Mouse (Mus musculus): Measurements from ENCODE around the gene Zfp446. TPM values are rescaled to one million over a fixed set of nuclear protein-coding genes. Genes with fewer than 3 reads are reported as not detected.

Zfp446 gene
- polyA plus RNA-seq, 1 experiment from 2014 or later: 9.6 TPM

GRCm38 (mm10) chr7:12954896-12955295, 22.8 kb upstream of the Zfp446 start:
- ATAC-seq (ENCODE audit: low FRiP score) (no peak), DNase-seq (ENCODE audit: low spot score, missing footprints) (no peak)
- peaks cover 4% of the 10 kb centered on the region; the same call in 1 of the 2 replicates for H3K4me1 ChIP-seq (ENCODE audit: control insufficient read depth, insufficient read depth, low read length)
- WGBS: 66% methylated on average over 3 of the region's 3 CpGs
- no peaks in the 10 kb centered on the region for H3K9me3 ChIP-seq (ENCODE audit: control insufficient read depth, low read length)
- no peak overlapping the region for H3K9ac ChIP-seq (ENCODE audit: low read length)
- H3K4me3 ChIP-seq (ENCODE audit: low read depth, low read length): no peak overlapping the region
- no peak overlapping the region for H3K27ac ChIP-seq (ENCODE audit: low read depth, low read length)
- H3K36me3 ChIP-seq (ENCODE audit: control insufficient read depth, insufficient read depth, low read length): no peaks in the 10 kb centered on the region
- no peak overlapping the region for H3K4me2 ChIP-seq
- no peaks in the 10 kb centered on the region for H3K27me3 ChIP-seq (ENCODE audit: control insufficient read depth, insufficient read depth, low read length)

DNA sequence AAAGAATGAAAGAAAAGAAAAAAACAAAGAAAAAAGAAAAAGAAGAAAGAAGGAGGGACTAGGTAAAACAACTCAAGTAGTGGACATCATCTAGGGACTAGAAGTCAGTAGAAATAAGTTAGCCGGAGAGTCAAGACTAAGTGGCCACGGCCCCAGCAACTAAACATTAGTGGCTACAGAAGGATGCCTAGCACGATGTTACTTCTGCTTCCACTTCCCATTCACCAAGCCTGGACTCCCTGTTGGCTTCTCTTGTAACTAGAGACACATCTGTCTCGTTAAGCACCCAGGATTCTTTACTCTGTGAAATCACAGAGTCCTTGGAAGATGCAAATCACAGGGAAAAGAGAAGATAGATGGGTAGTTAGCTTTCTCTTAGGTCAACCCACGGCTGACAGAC, 20.1 kb upstream of the Zfp446 start:
- 83% methylated on average over 5 of the region's 5 CpGs for WGBS
- Histone ChIP-seq H3K27me3 (ENCODE audit: control insufficient read depth, insufficient read depth, low read length) (no peaks in the 10 kb centered on the region), H3K4me3 (ENCODE audit: low read depth, low read length) (no peak overlapping the region), H3K4me2 (no peak overlapping the region), H3K36me3 (ENCODE audit: control insufficient read depth, insufficient read depth, low read length) (no peaks in the 10 kb centered on the region), H3K4me1 (ENCODE audit: control insufficient read depth, insufficient read depth, low read length) (no peaks in the 10 kb centered on the region), H3K27ac (ENCODE audit: low read depth, low read length) (no peak overlapping the region), H3K9ac (ENCODE audit: low read length) (no peak overlapping the region), H3K9me3 (ENCODE audit: control insufficient read depth, low read length) (no peaks in the 10 kb centered on the region)
- no peak for ATAC-seq (ENCODE audit: low FRiP score)
- DNase-seq (ENCODE audit: low spot score, missing footprints): no peak

- Histone ChIP-seq H3K36me3 (ENCODE audit: control insufficient read depth, insufficient read depth, low read length) (no peaks in the 10 kb centered on the region), H3K27me3 (ENCODE audit: control insufficient read depth, insufficient read depth, low read length) (no peaks in the 10 kb centered on the region), H3K9me3 (ENCODE audit: control insufficient read depth, low read length) (no peaks in the 10 kb centered on the region), H3K9ac (ENCODE audit: low read length) (no peak overlapping the region), H3K4me3 (ENCODE audit: low read depth, low read length) (no peak overlapping the region), H3K27ac (ENCODE audit: low read depth, low read length) (no peak overlapping the region), H3K4me1 (ENCODE audit: control insufficient read depth, insufficient read depth, low read length) (no peaks in the 10 kb centered on the region), H3K4me2 (no peak overlapping the region)
- DNase-seq (ENCODE audit: low spot score, missing footprints) (no peak), ATAC-seq (ENCODE audit: low FRiP score) (no peak)
- WGBS: 85% methylated on average over 4 of the region's 4 CpGs
Measured at GRCm38 (mm10) chr7:12958948-12959347, 18.7 kb upstream of the Zfp446 start.

DNA sequence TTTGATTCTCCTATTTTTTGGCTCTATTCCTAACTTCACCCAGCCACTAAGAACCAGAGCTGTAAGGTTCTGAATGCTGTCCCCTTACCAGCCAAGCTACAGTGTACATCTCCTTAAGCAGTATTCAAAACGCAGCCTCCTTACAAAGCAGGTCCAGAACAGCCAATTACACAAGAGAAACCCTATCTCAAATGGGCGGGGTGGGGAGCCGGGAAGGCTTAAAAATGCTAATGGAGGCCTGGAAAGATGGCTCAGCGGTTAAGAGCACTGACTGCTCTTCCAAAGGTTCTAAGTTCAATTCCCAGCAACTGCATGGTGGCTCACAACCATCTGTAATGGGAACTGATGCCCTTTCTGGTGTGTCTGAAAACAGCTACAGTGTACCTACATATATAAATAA, 17.9 kb upstream of the Zfp446 start:
- DNase-seq (ENCODE audit: low spot score, missing footprints): no peak
- H3K4me3 ChIP-seq (ENCODE audit: low read depth, low read length): no peak overlapping the region
- H3K9me3 ChIP-seq (ENCODE audit: control insufficient read depth, low read length): no peaks in the 10 kb centered on the region
- no peak overlapping the region for H3K27ac ChIP-seq (ENCODE audit: low read depth, low read length)
- H3K4me1 ChIP-seq (ENCODE audit: control insufficient read depth, insufficient read depth, low read length): no peaks in the 10 kb centered on the region
- H3K27me3 ChIP-seq (ENCODE audit: control insufficient read depth, insufficient read depth, low read length): no peaks in the 10 kb centered on the region
- H3K9ac ChIP-seq (ENCODE audit: low read length): no peak overlapping the region
- WGBS: 12% methylated on average over 4 of the region's 4 CpGs
- H3K4me2 ChIP-seq: no peak overlapping the region
- H3K36me3 ChIP-seq (ENCODE audit: control insufficient read depth, insufficient read depth, low read length): no peaks in the 10 kb centered on the region
- ATAC-seq (ENCODE audit: low FRiP score): no peak

DNA sequence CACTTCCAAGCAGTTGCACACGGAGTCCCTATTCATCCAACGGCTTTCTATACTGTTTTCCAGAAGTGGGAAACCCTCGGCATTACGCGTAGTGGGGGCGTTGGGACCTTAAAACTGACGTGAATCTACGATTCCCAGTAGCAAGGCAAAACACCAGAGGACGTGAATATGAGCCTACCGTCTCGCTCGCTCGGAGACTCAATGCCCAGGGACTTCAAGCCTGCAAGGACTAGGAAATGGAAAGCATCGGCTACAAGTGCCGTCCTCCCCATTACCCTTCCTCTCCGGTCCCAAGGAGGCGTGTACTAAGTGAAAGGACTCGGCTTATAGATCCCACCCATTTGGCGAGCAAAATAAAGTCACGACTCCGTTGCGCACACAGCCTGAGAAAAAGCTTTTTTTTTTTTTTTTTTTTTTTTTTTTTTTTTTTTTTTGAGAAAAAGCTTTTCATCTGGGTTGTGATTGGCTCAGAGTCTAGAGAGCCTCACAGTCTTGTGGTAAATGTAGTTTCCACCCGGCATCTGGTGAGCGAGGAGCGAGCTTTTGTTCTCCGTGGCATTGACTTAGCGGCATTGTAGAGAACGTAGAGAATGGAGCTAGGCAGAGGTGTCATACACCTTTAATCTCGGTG, 16.0 kb upstream of the Zfp446 start:
- ATAC-seq (ENCODE audit: low FRiP score): peak; percentile 78
- WGBS: 4% methylated on average over 29 of the region's 29 CpGs

DNA sequence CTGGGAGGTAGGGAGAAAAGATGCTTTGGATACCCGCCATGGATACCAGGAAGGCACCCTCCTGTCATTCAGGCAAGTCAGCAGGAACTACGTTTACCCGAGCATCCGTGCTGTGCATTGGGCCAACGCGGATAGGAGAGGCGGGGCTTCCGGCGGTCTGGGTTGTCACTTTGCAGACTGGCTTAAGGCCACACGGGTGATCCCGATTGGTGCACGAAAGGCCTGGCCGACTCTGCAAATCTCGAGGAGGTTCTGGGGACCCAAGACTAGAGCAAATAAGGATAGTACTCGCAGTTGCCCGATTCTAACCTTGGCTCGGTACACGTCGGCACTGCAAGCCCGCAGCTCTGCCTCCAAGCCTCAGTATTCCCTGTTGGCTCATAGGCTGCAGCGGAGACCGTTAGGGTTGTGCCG, 12.0 kb upstream of the Zfp446 start, which contains the start of gene Zfp324:
Gene Zfp324, plus strand, starts transcription at position 161 of the 414 bp plus-strand sequence.
- H3K27me3 ChIP-seq (ENCODE audit: control insufficient read depth, insufficient read depth, low read length): no peaks in the 10 kb centered on the region
- peak within 1 kb of the TSS; percentile 92 for H3K9ac ChIP-seq (ENCODE audit: low read length)
- peaks cover 8% of the 10 kb centered on the region; the same call in 1 of the 2 replicates for H3K36me3 ChIP-seq (ENCODE audit: control insufficient read depth, insufficient read depth, low read length)
- under 1% methylated on average over 23 of the region's 23 CpGs for WGBS
- H3K9me3 ChIP-seq (ENCODE audit: control insufficient read depth, low read length): no peaks in the 10 kb centered on the region
- H3K27ac ChIP-seq (ENCODE audit: low read depth, low read length): peak within 1 kb of the TSS; percentile 67
- H3K4me3 ChIP-seq (ENCODE audit: low read depth, low read length): peak within 1 kb of the TSS; percentile 84
- H3K4me1 ChIP-seq (ENCODE audit: control insufficient read depth, insufficient read depth, low read length): peaks cover 15% of the 10 kb centered on the region
- DNase-seq (ENCODE audit: low spot score, missing footprints) (peak; percentile 96), ATAC-seq (ENCODE audit: low FRiP score) (peak; percentile 93)
- H3K4me2 ChIP-seq: peak within 1 kb of the TSS; percentile 97

More for the DNA sequence above, 16.0 kb upstream of the Zfp446 start:
- DNase-seq (ENCODE audit: low spot score, missing footprints): peak; percentile 95
- peak overlapping the region; percentile 26 for H3K4me3 ChIP-seq (ENCODE audit: low read depth, low read length)
- peak overlapping the region; percentile 43 for H3K9ac ChIP-seq (ENCODE audit: low read length)
- peaks cover 8% of the 10 kb centered on the region for H3K4me1 ChIP-seq (ENCODE audit: control insufficient read depth, insufficient read depth, low read length)
- H3K4me2 ChIP-seq: peak overlapping the region; percentile 49
- H3K27ac ChIP-seq (ENCODE audit: low read depth, low read length): peak overlapping the region; percentile 51
- no peaks in the 10 kb centered on the region for H3K9me3 ChIP-seq (ENCODE audit: control insufficient read depth, low read length)
- H3K36me3 ChIP-seq (ENCODE audit: control insufficient read depth, insufficient read depth, low read length): no peaks in the 10 kb centered on the region
- no peaks in the 10 kb centered on the region for H3K27me3 ChIP-seq (ENCODE audit: control insufficient read depth, insufficient read depth, low read length)

DNA sequence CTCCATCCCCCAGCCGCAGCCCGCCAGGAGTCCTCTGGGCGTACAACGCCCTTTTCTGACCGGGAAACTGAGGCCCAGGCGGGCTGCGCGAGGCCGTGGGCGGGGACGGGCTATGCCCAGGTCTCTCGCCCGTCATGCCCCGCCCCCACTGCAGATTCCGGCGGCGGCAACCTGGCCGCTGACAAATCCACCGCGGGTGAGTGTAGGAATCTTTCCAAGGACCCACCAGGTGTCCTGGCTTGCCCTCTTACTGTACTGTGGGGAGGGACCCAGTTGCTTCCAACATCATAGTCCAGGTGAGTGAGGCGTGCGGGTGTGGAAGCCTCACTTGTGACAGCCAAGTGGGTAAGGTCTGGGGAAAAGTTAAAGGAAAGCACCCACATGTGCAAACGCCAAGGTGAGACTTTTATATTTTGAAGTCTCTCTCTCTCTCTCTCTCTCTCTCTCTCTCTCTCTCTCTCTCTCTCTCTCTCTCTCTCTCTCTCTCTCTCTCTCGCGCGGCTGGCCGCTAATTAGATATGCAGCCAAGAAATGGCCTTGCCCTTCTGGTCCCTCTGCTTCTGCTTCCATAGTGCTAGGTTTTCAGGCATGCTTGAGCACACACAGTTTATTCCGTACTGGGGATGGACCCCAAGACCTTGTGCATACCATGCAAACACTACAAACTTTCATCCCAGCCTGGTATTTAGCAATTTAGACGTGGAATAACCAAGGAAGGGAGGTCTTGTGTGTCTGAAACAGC, 11.4 kb upstream of the Zfp446 start:
- H3K4me1 ChIP-seq (ENCODE audit: control insufficient read depth, insufficient read depth, low read length): peaks cover 15% of the 10 kb centered on the region
- H3K4me2 ChIP-seq: peak overlapping the region; percentile 97
- DNase-seq (ENCODE audit: low spot score, missing footprints) (no peak), ATAC-seq (ENCODE audit: low FRiP score) (peak; percentile 68)
- peaks cover 14% of the 10 kb centered on the region; the same call in 1 of the 2 replicates for H3K36me3 ChIP-seq (ENCODE audit: control insufficient read depth, insufficient read depth, low read length)
- under 1% methylated on average over 25 of the region's 29 CpGs for WGBS
- H3K9me3 ChIP-seq (ENCODE audit: control insufficient read depth, low read length): no peaks in the 10 kb centered on the region
- no peaks in the 10 kb centered on the region for H3K27me3 ChIP-seq (ENCODE audit: control insufficient read depth, insufficient read depth, low read length)
- peak overlapping the region; percentile 84 for H3K4me3 ChIP-seq (ENCODE audit: low read depth, low read length)
- peak overlapping the region; percentile 92 for H3K9ac ChIP-seq (ENCODE audit: low read length)
- H3K27ac ChIP-seq (ENCODE audit: low read depth, low read length): peak overlapping the region; percentile 67

DNA sequence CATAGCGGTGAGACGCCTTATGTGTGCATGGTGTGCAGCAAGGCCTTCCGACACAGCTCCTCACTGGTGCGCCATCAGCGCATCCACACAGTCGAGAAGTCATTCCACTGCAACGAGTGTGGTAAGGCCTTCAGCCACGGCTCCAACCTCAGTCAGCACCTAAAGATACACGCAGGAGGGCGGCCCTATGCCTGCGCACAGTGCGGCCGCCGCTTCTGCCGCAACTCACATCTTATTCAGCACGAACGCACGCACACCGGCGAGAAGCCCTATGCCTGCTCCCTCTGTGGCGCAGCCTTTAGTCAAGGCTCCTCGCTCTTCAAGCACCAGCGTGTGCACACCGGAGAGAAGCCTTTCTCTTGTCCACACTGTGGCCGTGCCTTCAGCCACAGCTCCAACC, 6.7 kb upstream of the Zfp446 start:
- WGBS: 95% methylated on average over 25 of the region's 25 CpGs
- no peak for ATAC-seq (ENCODE audit: low FRiP score)

More for the DNA sequence above, 6.7 kb upstream of the Zfp446 start:
- no peak for DNase-seq (ENCODE audit: low spot score, missing footprints)
- Histone ChIP-seq H3K4me3 (ENCODE audit: low read depth, low read length) (no peak overlapping the region), H3K27ac (ENCODE audit: low read depth, low read length) (no peak overlapping the region), H3K9me3 (ENCODE audit: control insufficient read depth, low read length) (no peaks in the 10 kb centered on the region), H3K4me1 (ENCODE audit: control insufficient read depth, insufficient read depth, low read length) (peaks cover 8% of the 10 kb centered on the region), H3K4me2 (no peak overlapping the region), H3K9ac (ENCODE audit: low read length) (no peak overlapping the region), H3K36me3 (ENCODE audit: control insufficient read depth, insufficient read depth, low read length) (peaks cover 16% of the 10 kb centered on the region; the same call in 1 of the 2 replicates), H3K27me3 (ENCODE audit: control insufficient read depth, insufficient read depth, low read length) (no peaks in the 10 kb centered on the region)

Measured in midbrain, embryonic 11.5 days (tissue).